Mouse (Mus musculus) hindbrain, postnatal 0 days (tissue): Measurements from ENCODE around the gene Tenm4. TPM values are rescaled to one million over a fixed set of nuclear protein-coding genes. Genes with fewer than 3 reads are reported as not detected.

Source experiments
- ATAC-seq: fragments of 200-750 bp; cut with Nextera tagmentation; 2 replicates; pipeline ENCODE4 v1.8.0; 2017; ENCODE audit warnings: mild to moderate bottlenecking, moderate TSS enrichment, moderate library complexity
- DNase-seq: peaks from one replicate; pipeline ENCODE4 v3.0.0-alpha.2; 2015; ENCODE audit warnings: low spot score
- H3K27ac ChIP-seq: fragments of 300-500 bp; sonication (generic); 2 replicates; pipeline ENCODE4 v1.5.1; 2014; ENCODE audit warnings: mild to moderate bottlenecking
- H3K27me3 ChIP-seq: fragments of 300-500 bp; sonication (generic); 2 replicates; pipeline ENCODE4 v1.6.1; 2014; ENCODE audit warnings: low read length, mixed read lengths; ENCODE audit not compliant: insufficient read depth
- H3K36me3 ChIP-seq: fragments of 300-500 bp; sonication (generic); 2 replicates; pipeline ENCODE4 v1.6.1; 2014; ENCODE audit warnings: low read length, mixed read lengths; ENCODE audit not compliant: insufficient read depth
- H3K4me1 ChIP-seq: fragments of 300-500 bp; sonication (generic); 2 replicates; pipeline ENCODE4 v1.6.1; 2014; ENCODE audit warnings: antibody characterized with exemption, low read length, mixed read lengths; ENCODE audit not compliant: insufficient read depth
- H3K4me2 ChIP-seq: fragments of 300-500 bp; sonication (generic); 2 replicates; pipeline ENCODE4 v1.6.1; 2014; ENCODE audit warnings: low read depth, mild to moderate bottlenecking, low read length, moderate library complexity, mixed read lengths
- H3K4me3 ChIP-seq: fragments of 300-500 bp; sonication (generic); 2 replicates; pipeline ENCODE4 v1.5.1; 2014; ENCODE audit warnings: low read length
- H3K9ac ChIP-seq: fragments of 300-500 bp; sonication (generic); replicated peaks from 2 replicates; pipeline ENCODE4 v1.6.1; 2014; ENCODE audit warnings: mild to moderate bottlenecking, low read length, moderate library complexity, mixed read lengths
- H3K9me3 ChIP-seq: fragments of 300-500 bp; sonication (generic); 2 replicates; pipeline ENCODE4 v1.6.1; 2016; ENCODE audit warnings: low read length, mixed read lengths
- CTCF ChIP-seq: IDR thresholded peaks from 2 replicates; pipeline ENCODE4 v1.5.1; 2016; ENCODE audit warnings: antibody characterized with exemption, control low read depth, low read depth
- WGBS: fragments of 180-500 bp; shearing (Covaris S2); extraction: QIAGEN DNeasy Blood & Tissue Kit; methylation state at CpG from one replicate; pipeline ENCODE4 v1.1.7; 2014; 5-methylcytosine and 5-hydroxymethylcytosine counted together
- polyA plus RNA-seq: library from polyadenylated mRNA; unstranded; fragments of >200 nt; fragmentation: Nextera tagmentation; extraction: Ambion mirVana; gene quantifications from 2 replicates; pipeline ENCODE4 v1.2.1, GENCODE M21; 2015
- total RNA-seq: library from RNA; depleted of rRNA; stranded (reverse); fragments of >200 nt; gene quantifications from 2 replicates; pipeline ENCODE4 v1.2.3, GENCODE M21; 2014

Gene Tenm4
- total and polyA plus RNA-seq, 2 experiments from 2014 or later: 24.1 to 49.7 TPM

GRCm38 (mm10) chr7:96420926-96421605, 250.0 kb downstream of the Tenm4 start:
- H3K9ac ChIP-seq: no peak overlapping the region
- no peak for TF ChIP-seq CTCF
- no peaks in the 10 kb centered on the region for H3K36me3 ChIP-seq
- DNase-seq (peak; percentile 51), ATAC-seq (no peak)
- no peaks in the 10 kb centered on the region for H3K27me3 ChIP-seq
- H3K9me3 ChIP-seq: no peaks in the 10 kb centered on the region
- H3K27ac ChIP-seq: no peak overlapping the region
- H3K4me1 ChIP-seq: 0 out of 2 replicates have a peak, but pooled peaks cover 5% of the 10 kb centered on the region
- H3K4me2 ChIP-seq: no peak overlapping the region
- WGBS: 62% methylated on average over 9 of the region's 9 CpGs
- no peak overlapping the region for H3K4me3 ChIP-seq

- Histone ChIP-seq H3K36me3 (no peaks in the 10 kb centered on the region), H3K4me1 (no peaks in the 10 kb centered on the region), H3K27ac (no peak overlapping the region), H3K9me3 (no peaks in the 10 kb centered on the region), H3K4me3 (no peak overlapping the region), H3K27me3 (no peaks in the 10 kb centered on the region), H3K9ac (no peak overlapping the region), H3K4me2 (no peak overlapping the region)
- no peak for TF ChIP-seq CTCF
- ATAC-seq (no peak), DNase-seq (no peak)
- WGBS: 65% methylated on average over 8 of the region's 8 CpGs
These were observed 255.9 kb downstream of the Tenm4 start for GRCm38 (mm10) chr7:96426954-96427353.

- no peak for DNase-seq
- no peaks in the 10 kb centered on the region for H3K4me1 ChIP-seq
- H3K4me2 ChIP-seq: no peak overlapping the region
- no peaks in the 10 kb centered on the region for H3K36me3 ChIP-seq
- no peak for TF ChIP-seq CTCF
- no peak overlapping the region for H3K27ac ChIP-seq
- WGBS: 86% methylated on average over 2 of the region's 2 CpGs
- no peak for ATAC-seq
- H3K4me3 ChIP-seq: no peak overlapping the region
- no peaks in the 10 kb centered on the region for H3K27me3 ChIP-seq
- no peak overlapping the region for H3K9ac ChIP-seq
- no peaks in the 10 kb centered on the region for H3K9me3 ChIP-seq
These were observed 262.3 kb downstream of the Tenm4 start for GRCm38 (mm10) chr7:96433307-96433706.

- no peaks in the 10 kb centered on the region for H3K4me1 ChIP-seq
- TF ChIP-seq CTCF: no peak
- no peak overlapping the region for H3K4me2 ChIP-seq
- no peaks in the 10 kb centered on the region for H3K27me3 ChIP-seq
- H3K4me3 ChIP-seq: no peak overlapping the region
- WGBS: 87% methylated on average over 6 of the region's 6 CpGs
- H3K9me3 ChIP-seq: no peaks in the 10 kb centered on the region
- ATAC-seq: no peak
- no peak overlapping the region for H3K27ac ChIP-seq
- H3K36me3 ChIP-seq: no peaks in the 10 kb centered on the region
- H3K9ac ChIP-seq: no peak overlapping the region
- DNase-seq: no peak
These were observed 267.3 kb downstream of the Tenm4 start for GRCm38 (mm10) chr7:96438392-96438791.

GRCm38 (mm10) chr7:96440161-96440707, 269.2 kb downstream of the Tenm4 start:
- H3K4me3 ChIP-seq: no peak overlapping the region
- ATAC-seq (no peak), DNase-seq (no peak)
- H3K9me3 ChIP-seq: no peaks in the 10 kb centered on the region
- no peaks in the 10 kb centered on the region for H3K27me3 ChIP-seq
- no peak overlapping the region for H3K4me2 ChIP-seq
- H3K9ac ChIP-seq: no peak overlapping the region
- H3K4me1 ChIP-seq: no peaks in the 10 kb centered on the region
- no peaks in the 10 kb centered on the region for H3K36me3 ChIP-seq
- no peak overlapping the region for H3K27ac ChIP-seq
- TF ChIP-seq CTCF: no peak

- H3K4me3 ChIP-seq: no peak overlapping the region
- WGBS: 84% methylated on average over 8 of the region's 8 CpGs
- no peak overlapping the region for H3K4me2 ChIP-seq
- no peak for DNase-seq
- no peak for TF ChIP-seq CTCF
- H3K9me3 ChIP-seq: no peaks in the 10 kb centered on the region
- H3K36me3 ChIP-seq: no peaks in the 10 kb centered on the region
- no peak for ATAC-seq
- no peak overlapping the region for H3K9ac ChIP-seq
- H3K27me3 ChIP-seq: no peaks in the 10 kb centered on the region
- no peak overlapping the region for H3K27ac ChIP-seq
- H3K4me1 ChIP-seq: no peaks in the 10 kb centered on the region
These were observed 274.7 kb downstream of the Tenm4 start for GRCm38 (mm10) chr7:96445771-96446170.

GRCm38 (mm10) chr7:96447806-96448397, 276.9 kb downstream of the Tenm4 start:
- Histone ChIP-seq H3K4me1 (no peaks in the 10 kb centered on the region), H3K36me3 (no peaks in the 10 kb centered on the region), H3K9me3 (no peaks in the 10 kb centered on the region), H3K4me3 (no peak overlapping the region), H3K27ac (no peak overlapping the region), H3K9ac (no peak overlapping the region), H3K27me3 (no peaks in the 10 kb centered on the region), H3K4me2 (no peak overlapping the region)
- no peak for TF ChIP-seq CTCF
- ATAC-seq (peak; percentile 59; the same call in 1 of the 2 replicates), DNase-seq (no peak)
- 58% methylated on average over 12 of the region's 12 CpGs for WGBS
